Mouse (Mus musculus): Measurements from ENCODE around the gene Myadml2.

GRCm38 (mm10) chr11:120598990-120599549 is 48.9 kb downstream of the Myadml2 start:
- TF ChIP-seq CTCF (conservative IDR thresholded peaks at IDR 0.05; ENCODE audit: low read length) (no peak), NANOG (IDR thresholded peaks at IDR 0.05; ENCODE audit: borderline replicate concordance, low read length) (no peak), POU5F1 (IDR thresholded peaks at IDR 0.05; ENCODE audit: borderline replicate concordance, low read length) (no peak)
